Mouse (Mus musculus) erythroblast, embryonic 14.5 days (primary cell): ENCODE results near the gene Dyrk1a. TPM values are rescaled to one million over a fixed set of nuclear protein-coding genes. Genes with fewer than 3 reads are reported as not detected.
"Not testable (repeated sequence)": the region's sequence is repeated elsewhere in the genome, so short reads cannot be mapped to it uniquely, and the experiment has no call there.

Experiments used
- H3K27me3 ChIP-seq: 2 replicates; pipeline ENCODE4 v1.6.1; 2012; ENCODE audit warnings: inconsistent platforms; ENCODE audit not compliant: control insufficient read depth
- H3K36me3 ChIP-seq: 2 replicates; pipeline ENCODE4 v1.6.1; 2012; ENCODE audit warnings: mild to moderate bottlenecking, inconsistent platforms; ENCODE audit not compliant: control insufficient read depth
- H3K4me1 ChIP-seq: 2 replicates; pipeline ENCODE4 v1.6.1; 2012; ENCODE audit warnings: inconsistent platforms; ENCODE audit not compliant: control insufficient read depth
- H3K4me3 ChIP-seq: replicated peaks from 2 replicates; pipeline ENCODE3; 2012; ENCODE audit warnings: moderate library complexity, mild to moderate bottlenecking, inconsistent platforms
- H3K9me3 ChIP-seq: 2 replicates; pipeline ENCODE4 v1.6.1; 2012; ENCODE audit warnings: low read length, inconsistent platforms, mixed read lengths; ENCODE audit not compliant: control insufficient read depth
- GATA1 ChIP-seq: IDR thresholded peaks from 2 replicates; pipeline ENCODE4 v1.6.1; 2012; ENCODE audit warnings: low read length, inconsistent platforms, mixed read lengths
- TAL1 ChIP-seq: IDR thresholded peaks from 3 replicates; pipeline ENCODE4 v1.6.1; 2012; ENCODE audit warnings: low read length, inconsistent platforms, mixed read lengths
- polyA plus RNA-seq: library from polyadenylated mRNA; stranded (reverse); fragments of >175 nt; gene quantifications from 2 replicates; pipeline ENCODE4 v1.2.3, GENCODE M21; 2012

Dyrk1a gene
- polyA plus RNA-seq, 1 experiment: 2.2 TPM

GRCm38 (mm10) chr16:94667557-94667956, 97.7 kb downstream of the Dyrk1a start:
- no peaks in the 10 kb centered on the region for H3K4me1 ChIP-seq
- H3K4me3 ChIP-seq: no peak overlapping the region
- no peaks in the 10 kb centered on the region for H3K9me3 ChIP-seq
- H3K36me3 ChIP-seq: peaks cover 92% of the 10 kb centered on the region
- TF ChIP-seq GATA1 (no peak), TAL1 (no peak)
- H3K27me3 ChIP-seq: no peaks in the 10 kb centered on the region

DNA sequence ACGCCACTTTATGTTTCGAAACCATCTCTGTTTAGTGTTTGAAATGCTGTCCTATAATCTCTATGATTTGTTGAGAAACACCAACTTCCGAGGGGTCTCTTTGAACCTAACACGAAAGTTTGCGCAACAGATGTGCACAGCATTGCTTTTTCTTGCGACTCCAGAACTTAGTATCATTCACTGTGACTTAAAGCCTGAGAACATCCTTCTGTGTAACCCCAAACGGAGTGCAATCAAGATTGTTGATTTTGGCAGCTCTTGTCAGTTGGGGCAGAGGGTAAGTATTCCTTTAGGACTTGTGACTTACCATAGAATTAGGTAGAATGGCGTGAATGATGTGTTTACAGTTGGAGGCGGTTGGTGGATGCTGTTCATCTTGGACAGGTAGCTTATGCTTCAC, 101.5 kb downstream of the Dyrk1a start:
- Histone ChIP-seq H3K4me1 (no peaks in the 10 kb centered on the region), H3K27me3 (no peaks in the 10 kb centered on the region), H3K4me3 (no peak overlapping the region), H3K9me3 (no peaks in the 10 kb centered on the region), H3K36me3 (peaks cover 96% of the 10 kb centered on the region)
- no peak for TF ChIP-seq GATA1
- TF ChIP-seq TAL1: no peak

DNA sequence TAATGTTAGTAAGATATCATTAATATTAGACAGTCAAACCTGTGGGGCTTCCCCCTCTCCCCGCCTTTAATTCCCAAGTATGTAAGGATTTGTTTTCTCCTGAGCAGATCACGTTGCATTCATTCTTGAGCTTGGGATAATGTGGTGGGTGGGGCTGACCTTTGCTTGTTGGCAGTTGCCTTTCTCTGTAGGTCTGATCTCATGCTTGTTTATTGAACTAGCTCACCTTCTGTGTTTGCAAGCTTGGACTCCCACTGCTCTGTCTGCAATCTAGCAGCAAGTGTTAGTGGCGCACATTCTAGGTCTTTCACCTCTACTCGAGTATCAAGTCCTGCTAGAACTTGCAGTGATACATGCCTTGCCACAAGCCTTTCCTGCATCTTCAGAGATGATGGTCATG, 111.1 kb downstream of the Dyrk1a start:
- no peak overlapping the region for H3K4me3 ChIP-seq
- no peaks in the 10 kb centered on the region for H3K27me3 ChIP-seq
- H3K9me3 ChIP-seq: no peaks in the 10 kb centered on the region
- no peaks in the 10 kb centered on the region for H3K4me1 ChIP-seq
- peaks cover 86% of the 10 kb centered on the region for H3K36me3 ChIP-seq
- TF ChIP-seq TAL1: no peak
- no peak for TF ChIP-seq GATA1

DNA sequence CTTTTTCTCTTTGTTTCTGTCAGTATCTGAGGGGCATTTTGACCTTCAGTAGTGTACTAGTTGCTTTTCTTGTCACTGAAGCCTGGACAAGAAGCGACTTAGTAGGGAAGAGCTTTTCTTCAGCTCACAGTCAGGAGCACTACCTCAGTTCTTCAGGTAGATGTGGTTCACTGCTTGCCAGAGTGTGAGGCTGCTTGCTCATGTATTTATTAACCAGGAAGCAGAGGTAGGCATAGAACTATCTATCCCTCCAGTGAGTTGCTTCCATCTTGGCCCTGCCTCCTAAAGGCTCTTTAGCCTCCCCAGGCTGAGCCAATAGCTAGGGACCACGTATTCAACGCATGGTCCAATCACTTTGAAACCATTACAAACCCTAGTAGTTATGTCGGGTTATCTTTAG, 112.0 kb downstream of the Dyrk1a start:
- Histone ChIP-seq H3K27me3 (no peaks in the 10 kb centered on the region), H3K36me3 (peaks cover 90% of the 10 kb centered on the region), H3K4me1 (no peaks in the 10 kb centered on the region), H3K4me3 (no peak overlapping the region), H3K9me3 (no peaks in the 10 kb centered on the region)
- TF ChIP-seq TAL1 (no peak), GATA1 (no peak)

GRCm38 (mm10) chr16:94683960-94684359, 114.2 kb downstream of the Dyrk1a start:
- Histone ChIP-seq H3K36me3 (peaks cover 92% of the 10 kb centered on the region), H3K9me3 (no peaks in the 10 kb centered on the region), H3K27me3 (no peaks in the 10 kb centered on the region), H3K4me3 (no peak overlapping the region), H3K4me1 (no peaks in the 10 kb centered on the region)
- TF ChIP-seq TAL1 (no peak), GATA1 (no peak)

- Histone ChIP-seq H3K4me1 (peaks cover 27% of the 10 kb centered on the region), H3K4me3 (no peak overlapping the region), H3K36me3 (peaks cover 76% of the 10 kb centered on the region), H3K9me3 (no peaks in the 10 kb centered on the region), H3K27me3 (no peaks in the 10 kb centered on the region)
- TF ChIP-seq GATA1: no peak
- no peak for TF ChIP-seq TAL1
These were observed 124.0 kb downstream of the Dyrk1a start for GRCm38 (mm10) chr16:94693687-94694305.

DNA sequence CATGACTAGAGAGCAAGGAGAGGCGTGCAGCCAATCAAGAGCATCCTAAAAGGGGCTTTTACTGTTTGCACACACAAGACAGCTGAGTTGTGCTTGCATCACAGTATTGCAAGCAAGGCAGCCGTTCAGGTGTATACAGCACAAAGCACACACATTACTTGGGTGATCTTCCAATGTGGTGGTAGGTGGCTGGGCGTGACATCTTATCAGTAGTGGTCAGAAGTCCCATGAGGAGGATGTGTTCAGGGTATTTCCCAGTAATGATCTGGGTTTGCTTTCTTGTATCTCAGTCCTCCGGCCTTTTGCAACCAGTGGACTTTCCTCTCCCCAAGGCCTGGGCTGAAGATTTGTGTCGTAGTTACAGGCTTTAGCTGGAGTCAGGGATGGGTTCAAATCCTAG, 127.7 kb downstream of the Dyrk1a start:
- no peak overlapping the region for H3K4me3 ChIP-seq
- peaks cover 39% of the 10 kb centered on the region for H3K36me3 ChIP-seq
- TF ChIP-seq TAL1: no peak
- no peak for TF ChIP-seq GATA1
- no peaks in the 10 kb centered on the region for H3K27me3 ChIP-seq
- peaks cover 27% of the 10 kb centered on the region for H3K4me1 ChIP-seq
- H3K9me3 ChIP-seq: no peaks in the 10 kb centered on the region

DNA sequence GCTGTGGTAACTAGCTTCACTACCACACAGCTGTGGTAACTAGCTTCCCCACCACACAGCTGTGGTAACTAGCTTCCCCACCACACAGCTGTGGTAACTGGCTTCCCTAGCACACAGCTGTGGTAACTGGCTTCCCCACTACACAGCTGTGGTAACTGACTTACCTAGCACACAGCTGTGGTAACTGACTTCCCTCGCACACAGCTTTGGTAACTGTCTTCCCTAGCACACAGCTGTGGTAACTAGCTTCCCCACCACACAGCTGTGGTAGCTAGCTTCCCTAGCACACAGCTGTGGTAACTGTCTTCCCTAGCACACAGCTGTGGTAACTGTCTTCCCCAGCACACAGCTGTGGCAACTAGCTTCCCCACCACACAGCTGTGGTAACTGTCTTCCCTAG, 128.4 kb downstream of the Dyrk1a start:
- H3K27me3 ChIP-seq, H3K9me3 ChIP-seq, H3K4me3 ChIP-seq: not testable (repeated sequence)
- H3K4me1 ChIP-seq: peaks cover 27% of the 10 kb centered on the region
- peaks cover 33% of the 10 kb centered on the region for H3K36me3 ChIP-seq

DNA sequence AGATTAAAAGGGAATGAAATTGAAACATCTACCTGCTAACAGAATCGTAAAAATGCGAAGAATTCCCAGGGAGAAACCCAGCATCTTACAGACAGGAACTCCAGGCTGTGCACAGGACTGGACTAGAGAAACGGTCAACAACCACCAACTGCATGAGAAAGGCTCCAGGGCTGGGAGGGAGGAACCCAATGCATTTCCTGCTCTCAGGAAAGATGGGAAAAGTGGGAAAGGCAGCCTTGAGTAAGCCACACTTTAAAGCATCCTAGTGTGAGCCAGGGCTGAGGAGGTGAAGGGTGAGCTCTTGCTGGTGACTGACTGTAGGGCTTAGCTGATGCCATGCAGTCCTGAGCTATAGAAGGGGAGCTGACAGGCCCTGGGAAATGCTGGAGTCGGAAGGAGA, 131.3 kb downstream of the Dyrk1a start:
- Histone ChIP-seq H3K9me3 (no peaks in the 10 kb centered on the region), H3K4me1 (peaks cover 22% of the 10 kb centered on the region), H3K36me3 (peaks cover 3% of the 10 kb centered on the region), H3K4me3 (no peak overlapping the region), H3K27me3 (no peaks in the 10 kb centered on the region)
- TF ChIP-seq TAL1 (no peak), GATA1 (no peak)

GRCm38 (mm10) chr16:94701971-94702370, 132.2 kb downstream of the Dyrk1a start:
- no peaks in the 10 kb centered on the region for H3K36me3 ChIP-seq
- H3K9me3 ChIP-seq: no peaks in the 10 kb centered on the region
- no peak overlapping the region for H3K4me3 ChIP-seq
- peaks cover 14% of the 10 kb centered on the region for H3K4me1 ChIP-seq
- H3K27me3 ChIP-seq: no peaks in the 10 kb centered on the region
- TF ChIP-seq GATA1 (no peak), TAL1 (no peak)
